Mouse (Mus musculus) kidney, embryonic 16.5 days (tissue): Measurements from ENCODE around the gene Trmt10c. TPM values are rescaled to one million over a fixed set of nuclear protein-coding genes. Genes with fewer than 3 reads are reported as not detected.
A peak's percentile ranks its signal among the peaks of the same experiment; 100 is the strongest.
"Not testable (repeated sequence)": the region's sequence is repeated elsewhere in the genome, so short reads cannot be mapped to it uniquely, and the experiment has no call there.

Experiments
- ATAC-seq: fragments of 200-750 bp; cut with Nextera tagmentation; 2 replicates; pipeline ENCODE4 v1.8.0; 2017; ENCODE audit warnings: moderate TSS enrichment; ENCODE audit not compliant: low FRiP score, low TSS enrichment
- H3K27ac ChIP-seq: fragments of 300-500 bp; sonication (generic); 2 replicates; pipeline ENCODE4 v1.5.1; 2014; ENCODE audit warnings: low read length
- H3K27me3 ChIP-seq: fragments of 300-500 bp; sonication (generic); 2 replicates; pipeline ENCODE4 v1.6.1; 2014; ENCODE audit warnings: low read length, control low read depth, mixed read lengths; ENCODE audit not compliant: insufficient read depth
- H3K36me3 ChIP-seq: fragments of 300-500 bp; sonication (generic); 2 replicates; pipeline ENCODE4 v1.6.1; 2014; ENCODE audit warnings: low read length, control low read depth, mixed read lengths; ENCODE audit not compliant: insufficient read depth
- H3K4me1 ChIP-seq: fragments of 300-500 bp; sonication (generic); 2 replicates; pipeline ENCODE4 v1.6.1; 2014; ENCODE audit warnings: low read length, control low read depth, mixed read lengths; ENCODE audit not compliant: insufficient read depth
- H3K4me2 ChIP-seq: fragments of 300-500 bp; sonication (generic); replicated peaks from 2 replicates; pipeline ENCODE4 v1.6.1; 2014; ENCODE audit warnings: low read depth, low read length
- H3K4me3 ChIP-seq: fragments of 300-500 bp; sonication (generic); 2 replicates; pipeline ENCODE4 v1.5.1; 2014; ENCODE audit warnings: mild to moderate bottlenecking, low read length
- H3K9ac ChIP-seq: fragments of 300-500 bp; sonication (generic); replicated peaks from 2 replicates; pipeline ENCODE4 v1.6.1; 2014; ENCODE audit warnings: low read length
- H3K9me3 ChIP-seq: fragments of 300-500 bp; sonication (generic); 2 replicates; pipeline ENCODE4 v1.6.1; 2016; ENCODE audit warnings: low read length, control low read depth
- WGBS: fragments of 180-500 bp; shearing (Covaris S2); extraction: QIAGEN DNeasy Blood & Tissue Kit; methylation state at CpG from one replicate; pipeline ENCODE4 v1.1.7; 2014; 5-methylcytosine and 5-hydroxymethylcytosine counted together
- polyA plus RNA-seq: library from polyadenylated mRNA; unstranded; fragments of >200 nt; fragmentation: Nextera tagmentation; extraction: Ambion mirVana; gene quantifications from 2 replicates; pipeline ENCODE4 v1.2.1, GENCODE M21; 2015

The Trmt10c gene
- polyA plus RNA-seq, 1 experiment from 2014 or later = 27.8 TPM

DNA sequence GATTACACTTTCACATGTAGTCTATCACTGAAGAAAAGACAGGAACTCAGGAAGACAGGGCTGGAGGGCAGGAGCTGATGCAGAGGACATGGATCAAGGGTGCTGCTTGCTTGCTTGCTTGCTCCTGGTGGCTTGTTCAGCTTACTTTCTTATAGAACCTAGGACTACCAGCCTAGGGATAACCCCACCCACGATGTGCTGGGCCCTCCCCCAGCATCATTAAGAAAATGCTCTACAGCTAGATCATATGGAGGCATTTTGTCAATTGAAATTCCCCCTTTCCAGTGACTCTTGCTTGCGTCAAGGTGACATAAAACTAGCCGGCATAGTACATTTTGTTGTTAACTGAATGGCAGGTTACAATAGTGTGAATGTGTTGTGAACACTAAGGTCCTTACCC, 18.3 kb upstream of the Trmt10c start:
- H3K4me3 ChIP-seq = no peak overlapping the region
- WGBS = 81% methylated on average over 3 of the region's 3 CpGs
- no peak for ATAC-seq

DNA sequence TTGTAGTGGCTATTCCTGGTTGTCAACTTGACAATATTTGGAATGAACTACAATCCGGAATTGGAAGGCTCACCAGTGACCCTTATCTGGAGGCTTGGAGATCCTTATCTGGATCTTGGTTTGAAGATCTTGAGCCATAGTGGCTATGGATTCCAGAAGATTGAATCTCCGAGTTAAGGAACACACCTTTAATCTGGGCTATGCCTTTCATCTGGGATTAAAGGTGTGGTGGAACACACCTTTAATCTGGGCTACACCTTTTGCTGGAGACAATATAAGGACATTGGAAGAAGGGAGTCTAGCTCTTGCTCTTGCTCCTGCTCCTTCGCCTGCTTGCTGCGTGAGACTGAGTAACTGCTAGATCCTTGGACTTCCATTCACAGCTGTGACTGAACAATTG, 10.4 kb upstream of the Trmt10c start, which contains the start of gene Senp7:
Gene Senp7 (plus strand): TSS at position 301 of the 400 bp plus-strand sequence.
- H3K4me1 ChIP-seq, H3K4me3 ChIP-seq, H3K27ac ChIP-seq, H3K36me3 ChIP-seq, H3K27me3 ChIP-seq, ATAC-seq, H3K4me2 ChIP-seq, H3K9ac ChIP-seq, H3K9me3 ChIP-seq: not testable (repeated sequence)
- no CpG with 5 or more reads among the region's 4 CpGs for WGBS

More for the DNA sequence above, 18.3 kb upstream of the Trmt10c start:
- Histone ChIP-seq H3K9me3 (no peaks in the 10 kb centered on the region), H3K27me3 (no peaks in the 10 kb centered on the region), H3K4me2 (no peak overlapping the region), H3K9ac (no peak overlapping the region), H3K4me1 (no peaks in the 10 kb centered on the region), H3K27ac (no peak overlapping the region), H3K36me3 (no peaks in the 10 kb centered on the region)

DNA sequence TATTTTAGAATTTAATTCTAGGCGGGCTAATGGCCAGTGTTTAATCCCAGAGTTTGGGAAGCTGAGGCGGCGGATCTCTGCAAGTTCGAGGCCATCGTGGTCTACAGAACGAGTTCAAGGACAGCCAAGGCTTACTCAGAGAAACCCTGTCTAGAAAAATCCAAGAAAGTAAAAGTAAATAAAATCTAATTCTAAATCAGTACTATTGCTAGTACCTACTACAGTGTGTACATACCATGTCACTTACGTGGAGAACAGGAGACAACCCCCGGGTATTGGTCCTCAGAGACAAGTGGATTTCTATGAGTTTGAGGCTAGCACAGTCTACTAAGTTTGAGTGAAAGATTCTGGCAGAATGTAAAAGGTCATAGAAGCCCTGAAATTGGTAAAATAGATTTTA, 471 bp upstream of the Trmt10c start:
- Histone ChIP-seq H3K27ac (peak overlapping the region; percentile 93), H3K27me3 (no peaks in the 10 kb centered on the region), H3K4me3 (peak overlapping the region; percentile 98), H3K9me3 (no peaks in the 10 kb centered on the region), H3K36me3 (peaks cover 14% of the 10 kb centered on the region), H3K9ac (peak overlapping the region; percentile 98), H3K4me2 (peak overlapping the region; percentile 64), H3K4me1 (peaks cover 10% of the 10 kb centered on the region)
- 30% methylated on average over 8 of the region's 8 CpGs for WGBS
- ATAC-seq = peak; percentile 22

DNA sequence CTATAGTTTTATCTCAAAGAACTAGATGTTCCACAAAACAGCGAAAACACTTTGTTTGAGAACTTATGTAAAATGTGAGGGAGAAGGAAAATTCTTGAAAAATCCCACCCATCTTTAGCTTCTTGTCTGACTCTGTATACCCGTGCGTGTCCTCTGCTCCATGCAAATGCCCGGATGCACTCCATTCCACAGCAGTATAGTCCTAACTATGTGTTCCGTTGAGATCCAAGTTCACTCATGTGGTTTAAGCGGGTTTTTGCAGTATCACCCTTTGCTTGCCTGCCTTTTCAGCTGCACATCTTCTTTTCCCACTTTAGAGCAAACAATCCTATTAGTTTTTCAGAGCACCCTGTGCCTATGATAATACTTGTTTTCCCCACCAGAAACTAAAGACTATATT, 1.1 kb downstream of the Trmt10c start:
- H3K27me3 ChIP-seq = no peaks in the 10 kb centered on the region
- no peaks in the 10 kb centered on the region for H3K9me3 ChIP-seq
- H3K36me3 ChIP-seq = peaks cover 24% of the 10 kb centered on the region
- H3K9ac ChIP-seq = peak overlapping the region; percentile 98
- 50% methylated on average over 6 of the region's 6 CpGs for WGBS
- no peak for ATAC-seq
- peaks cover 10% of the 10 kb centered on the region for H3K4me1 ChIP-seq
- peak overlapping the region; percentile 77 for H3K4me2 ChIP-seq
- H3K4me3 ChIP-seq = peak overlapping the region; percentile 98
- no peak overlapping the region for H3K27ac ChIP-seq

DNA sequence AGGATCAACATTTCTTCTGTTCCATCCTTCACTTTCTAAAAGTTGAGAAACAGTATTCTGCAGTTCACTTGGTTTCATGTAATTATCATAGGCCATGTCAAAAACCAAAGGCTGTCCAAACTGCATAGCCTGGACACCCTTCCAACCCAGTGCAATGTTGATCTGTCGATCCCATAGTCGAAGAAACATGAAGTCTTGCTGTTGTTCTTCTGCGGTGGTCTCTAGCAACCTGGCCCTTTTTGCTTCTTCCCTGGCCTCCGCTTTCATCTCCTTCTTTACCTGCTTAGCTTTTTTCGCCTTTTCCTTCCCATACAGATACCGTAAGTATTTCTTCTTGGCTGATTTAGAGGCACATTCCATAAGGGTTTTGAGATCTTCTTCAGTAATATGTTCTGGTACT, 3.1 kb downstream of the Trmt10c start:
- Histone ChIP-seq H3K4me2 (no peak overlapping the region), H3K9me3 (no peaks in the 10 kb centered on the region), H3K9ac (no peak overlapping the region), H3K36me3 (peaks cover 24% of the 10 kb centered on the region), H3K4me3 (no peak overlapping the region), H3K27ac (no peak overlapping the region), H3K27me3 (no peaks in the 10 kb centered on the region), H3K4me1 (peaks cover 16% of the 10 kb centered on the region)
- no peak for ATAC-seq
- 96% methylated on average over 6 of the region's 6 CpGs for WGBS

DNA sequence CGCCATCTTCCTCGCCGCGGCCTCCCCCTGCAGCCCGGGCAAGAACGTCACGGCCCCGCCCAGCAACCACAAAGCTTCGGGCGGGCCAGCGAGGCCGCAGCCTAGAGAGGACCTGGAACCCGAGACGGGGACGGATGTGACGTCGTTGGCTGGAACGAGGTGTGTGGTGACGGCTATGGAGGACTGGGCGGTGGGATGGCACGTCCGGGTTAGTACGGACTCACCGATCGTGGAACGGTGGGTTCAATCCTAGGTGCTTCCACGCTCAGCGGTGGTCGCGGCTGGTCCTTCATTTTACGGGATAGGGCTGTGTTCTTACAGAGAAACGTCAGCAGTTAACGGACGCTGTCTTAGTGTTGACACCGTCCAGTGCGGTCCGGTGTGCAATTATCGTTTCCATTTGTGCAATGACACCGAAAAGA, 7.9 kb downstream of the Trmt10c start, which contains the start of gene Pcnp:
Gene Pcnp (minus strand): TSS at position 79 of the 422 bp plus-strand sequence.
- ATAC-seq = peak; percentile 99
- peaks cover 15% of the 10 kb centered on the region for H3K4me1 ChIP-seq
- peak within 1 kb of the TSS; percentile 91 for H3K4me3 ChIP-seq
- H3K9me3 ChIP-seq = no peaks in the 10 kb centered on the region
- peaks cover 31% of the 10 kb centered on the region for H3K36me3 ChIP-seq
- H3K4me2 ChIP-seq = peak within 1 kb of the TSS; percentile 78
- peak within 1 kb of the TSS; percentile 98 for H3K9ac ChIP-seq
- H3K27me3 ChIP-seq = no peaks in the 10 kb centered on the region
- H3K27ac ChIP-seq = peak within 1 kb of the TSS; percentile 87
- WGBS = under 1% methylated on average over 39 of the region's 39 CpGs

DNA sequence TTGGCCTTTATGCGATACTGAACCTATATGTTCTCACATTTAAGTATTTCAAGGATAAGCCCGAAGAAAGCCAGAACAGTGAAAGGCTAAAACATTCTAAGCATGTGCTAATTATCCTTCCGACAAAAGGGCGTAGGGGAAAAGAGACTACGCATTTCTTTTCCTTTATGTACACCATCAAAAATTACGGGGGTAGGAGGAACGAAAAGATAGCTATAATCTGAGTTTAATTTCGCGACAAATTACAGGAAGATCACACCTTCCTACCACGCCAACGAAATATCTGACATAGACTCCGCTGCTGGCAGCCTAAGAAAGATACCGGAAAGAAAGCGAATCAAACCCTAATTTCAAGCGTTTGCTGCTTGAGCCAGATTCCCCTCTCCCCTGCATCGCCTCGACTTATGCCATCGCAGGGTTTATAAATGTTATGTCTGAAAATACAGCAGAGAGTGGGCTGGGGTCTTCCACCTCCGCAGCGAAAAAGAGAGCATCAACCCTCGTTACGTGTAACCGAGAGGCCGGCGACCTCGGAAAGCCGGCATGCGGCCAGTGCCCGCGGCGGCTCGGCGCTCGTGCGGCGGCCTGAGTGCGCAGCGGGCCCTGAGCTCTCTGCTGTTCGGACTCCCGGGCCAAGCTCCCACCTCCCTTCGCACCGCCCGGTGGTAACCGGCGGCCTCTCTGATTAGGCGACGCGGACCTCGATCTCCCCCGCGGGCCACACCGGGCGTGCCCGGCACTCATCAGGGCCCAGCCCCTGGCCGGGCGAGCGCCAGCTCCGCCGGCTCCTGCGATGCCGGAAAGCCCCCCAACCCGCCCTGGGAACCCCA, 8.7 kb downstream of the Trmt10c start:
- peak; percentile 88 for ATAC-seq
- H3K9ac ChIP-seq = peak overlapping the region; percentile 98
- under 1% methylated on average over 62 of the region's 62 CpGs for WGBS
- peak overlapping the region; percentile 87 for H3K27ac ChIP-seq
- H3K4me1 ChIP-seq = peaks cover 15% of the 10 kb centered on the region
- H3K4me3 ChIP-seq = peak overlapping the region; percentile 91
- H3K4me2 ChIP-seq = peak overlapping the region; percentile 78
- no peaks in the 10 kb centered on the region for H3K27me3 ChIP-seq
- H3K9me3 ChIP-seq = no peaks in the 10 kb centered on the region
- peaks cover 29% of the 10 kb centered on the region for H3K36me3 ChIP-seq

DNA sequence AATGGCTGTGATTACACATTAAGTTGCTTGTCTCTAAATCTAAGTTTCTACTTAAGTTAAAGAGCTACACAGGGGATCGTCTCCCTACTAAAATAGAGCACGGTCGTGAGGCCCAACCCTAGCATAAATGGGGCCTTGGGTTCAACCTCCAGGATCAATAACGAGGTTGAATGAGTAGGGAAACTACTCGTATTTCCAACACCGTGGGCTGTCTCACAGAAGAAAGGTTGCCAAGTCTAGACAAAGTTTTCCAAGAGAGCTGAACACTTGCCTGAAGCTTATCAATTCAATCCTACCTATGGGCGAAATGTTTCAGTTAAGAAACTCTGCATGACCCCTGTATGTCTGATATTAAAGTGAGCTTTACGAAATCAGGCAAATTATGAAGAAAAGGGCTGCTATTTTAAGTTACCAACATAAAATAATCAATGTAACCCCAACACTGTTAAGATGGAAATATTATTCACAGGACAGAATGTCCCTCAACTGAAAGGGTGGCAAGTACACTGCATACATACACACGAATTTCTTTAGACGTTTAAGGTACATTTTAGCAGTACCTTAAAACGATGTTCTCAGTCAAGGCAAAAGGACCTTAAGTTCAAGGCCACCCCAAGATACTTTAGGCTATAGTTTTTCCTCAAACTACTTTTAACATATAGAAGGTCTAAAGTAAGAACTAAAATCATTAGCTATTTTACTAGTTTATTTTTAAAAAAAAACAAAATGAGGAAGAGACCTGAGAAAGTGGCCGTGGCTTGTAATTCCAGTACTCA, 9.6 kb downstream of the Trmt10c start:
- no peak overlapping the region for H3K27ac ChIP-seq
- H3K27me3 ChIP-seq = no peaks in the 10 kb centered on the region
- 29% methylated on average over 12 of the region's 12 CpGs for WGBS
- peak overlapping the region; percentile 91 for H3K4me3 ChIP-seq
- peaks cover 15% of the 10 kb centered on the region for H3K4me1 ChIP-seq
- H3K9ac ChIP-seq = peak overlapping the region; percentile 98
- H3K36me3 ChIP-seq = peaks cover 23% of the 10 kb centered on the region
- H3K9me3 ChIP-seq = no peaks in the 10 kb centered on the region
- no peak for ATAC-seq
- H3K4me2 ChIP-seq = peak overlapping the region; percentile 78

DNA sequence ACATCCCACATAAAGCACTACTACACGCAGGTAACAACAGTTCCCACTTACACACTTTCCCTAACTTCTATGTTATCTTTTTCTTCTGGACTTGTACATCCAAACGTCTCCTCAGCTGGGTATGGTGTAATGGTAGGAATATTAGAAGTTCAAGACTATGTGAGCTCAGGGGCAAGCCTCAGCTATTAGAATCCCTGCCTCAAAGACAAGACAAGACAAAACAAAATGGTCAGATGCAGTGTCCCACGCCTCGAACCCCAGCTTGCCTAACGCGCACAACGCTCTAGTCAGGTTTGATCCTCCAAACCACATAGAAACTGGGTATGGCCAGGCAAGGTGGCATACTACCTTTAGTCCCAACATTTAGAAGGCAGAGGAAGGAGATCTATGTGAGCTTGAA, 18.0 kb downstream of the Trmt10c start:
- no peak overlapping the region for H3K4me2 ChIP-seq
- H3K9ac ChIP-seq = no peak overlapping the region
- H3K27me3 ChIP-seq = no peaks in the 10 kb centered on the region
- H3K36me3 ChIP-seq = peaks cover 34% of the 10 kb centered on the region
- H3K9me3 ChIP-seq = no peaks in the 10 kb centered on the region
- H3K4me1 ChIP-seq = no peaks in the 10 kb centered on the region
- no peak overlapping the region for H3K27ac ChIP-seq
- ATAC-seq = no peak
- no peak overlapping the region for H3K4me3 ChIP-seq
- WGBS = 92% methylated on average over 7 of the region's 7 CpGs
